13 mouse cellular contexts compared by ENCODE assay signal in the genomic region with DNA sequence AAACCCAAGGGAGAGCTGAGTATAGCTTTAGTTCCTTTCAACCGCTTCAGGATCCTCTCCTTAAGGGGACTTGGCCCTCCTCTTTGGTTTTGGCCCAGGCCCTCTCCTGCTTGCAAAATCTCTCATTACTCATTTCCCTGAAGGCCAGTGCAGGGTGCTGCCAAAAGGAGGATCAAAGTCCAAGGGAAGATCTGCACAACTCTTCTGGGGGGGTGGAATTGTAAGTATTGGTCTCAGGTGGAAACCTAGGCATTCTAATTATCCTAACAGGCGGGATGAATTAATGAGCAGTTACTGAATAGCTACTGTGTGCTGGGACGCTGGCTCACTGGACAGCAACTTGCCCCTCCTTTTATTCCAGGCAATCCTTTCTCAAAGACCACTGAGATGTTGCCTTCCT.
DNase-seq lines count a peak whose midpoint lies in the region; TF ChIP-seq lines count a peak whose summit lies in the region.
"Had no signal": no experiment of that assay in that cellular context is flagged by ENCODE, and none has a peak within 500 bp of the region (broad histone marks: within the 10 kb centered on the region; RNA-seq: fewer than 3 reads in every experiment).

No protein-coding gene starts in this region.

- H3K27me3 ChIP-seq in kidney, adult 2 months (replicated peaks; ENCODE audit: control insufficient read depth, insufficient read depth, low read length): no peaks in the 10 kb centered on the region
- H3K27me3 ChIP-seq: forebrain, embryonic 12.5 days; limb, embryonic 15.5 days had no signal

- WGBS in kidney, adult 2 months: 58% methylated on average over 3 of the region's 3 CpGs

- no peak overlapping the region for H3K4me3 ChIP-seq in kidney, adult 2 months (ENCODE audit: insufficient read depth, low read depth, low read length)
- H3K4me3 ChIP-seq: forebrain, embryonic 12.5 days; layer of hippocampus, adult 2 months; limb, embryonic 15.5 days had no signal

- peak; percentile 78 to 92 for DNase-seq in adrenal gland, adult (ENCODE audit: inconsistent age in 2 of 2, low spot score in 1 of 2)
- no peak for DNase-seq in adrenal gland, postnatal 4 days (ENCODE audit: low spot score in 2 of 2)
- DNase-seq in lung, adult 18-20 months: peak; percentile 15 to 36
- no peak for DNase-seq in lung, postnatal 14 days
- peak; percentile 34 to 37 for DNase-seq in adrenal gland, adult 18-20 months (ENCODE audit: low spot score in 2 of 2)
- DNase-seq in kidney, adult 2 months: peak; percentile 87
- DNase-seq in frontal cortex, postnatal 36 days (ENCODE audit: low spot score in 2 of 2): no peak
- DNase-seq in layer of hippocampus, adult 9-10 months (ENCODE audit: low spot score): no peak
- DNase-seq: embryo, embryonic 11 days; thymus, postnatal 36 days had no signal

- peaks cover 18% of the 10 kb centered on the region for H3K4me1 ChIP-seq in kidney, adult 2 months (ENCODE audit: control insufficient read depth, insufficient read depth, low read length)

- H3K36me3 ChIP-seq in kidney, adult 2 months (ENCODE audit: control insufficient read depth, insufficient read depth, low read length): no peaks in the 10 kb centered on the region
- H3K36me3 ChIP-seq: forebrain, embryonic 12.5 days; limb, embryonic 15.5 days had no signal

- no peak overlapping the region for H3K27ac ChIP-seq in kidney, adult 2 months (ENCODE audit: insufficient read depth, low read depth, low read length)
- H3K27ac ChIP-seq: forebrain, embryonic 12.5 days; layer of hippocampus, adult 2 months; limb, embryonic 15.5 days had no signal

- TF ChIP-seq CTCF in kidney, adult 2 months (conservative IDR thresholded peaks at IDR 0.05; ENCODE audit: insufficient read depth, insufficient read length, low read depth, low read length): no peak

- TF ChIP-seq POLR2A in kidney, adult 2 months (IDR thresholded peaks at IDR 0.05; ENCODE audit: low read depth, low read length): no peak

Comparison
In these comparisons a context has a peak if more than half of its experiments do, and no peak if none do; other contexts are left out.
1. DNase-seq: peak in adrenal gland, adult (2 of 2), lung, adult 18-20 months (2 of 2), adrenal gland, adult 18-20 months (2 of 2) and kidney, adult 2 months (single experiment); none in adrenal gland, postnatal 4 days (0 of 2), lung, postnatal 14 days (single experiment), frontal cortex, postnatal 36 days (0 of 2) and layer of hippocampus, adult 9-10 months (single experiment).